Comparison of ENCODE assay signal across 7 mouse cellular contexts in genomic region chr4:41463051-41463738, GRCm38 (mm10). TPM values are rescaled to one million over a fixed set of nuclear protein-coding genes. Genes with fewer than 3 reads are reported as not detected.
DNase-seq lines count a peak whose midpoint lies in the region; ATAC-seq and TF ChIP-seq lines count a peak whose summit lies in the region.
"Not testable (repeated sequence)": the region's sequence is repeated elsewhere in the genome, so short reads cannot be mapped to it uniquely, and the experiment has no call there.

No protein-coding gene starts in this region.

- not testable (repeated sequence) for H3ac ChIP-seq in myocyte (ENCODE audit: control insufficient read depth, insufficient read length)

- ATAC-seq in forebrain, embryonic 14.5 days; hindbrain, embryonic 12.5 days (ENCODE audit: low FRiP score); kidney, embryonic 16.5 days (ENCODE audit: low FRiP score, low TSS enrichment); liver, embryonic 16.5 days (ENCODE audit: low read depth): not testable (repeated sequence)

- H3K36me3 ChIP-seq in forebrain, embryonic 14.5 days (ENCODE audit: control insufficient read depth, insufficient read depth, low read length); hindbrain, embryonic 12.5 days; kidney, embryonic 16.5 days (ENCODE audit: insufficient read depth, low read length); liver, embryonic 16.5 days (ENCODE audit: control insufficient read depth, insufficient read depth); myocyte (ENCODE audit: control insufficient read depth, insufficient read depth); testis, adult 2 months (ENCODE audit: control insufficient read depth, insufficient read depth, low read length): not testable (repeated sequence)

- peaks cover 32% of the 10 kb centered on the region for H3K79me2 ChIP-seq in myocyte (ENCODE audit: control insufficient read depth, insufficient read depth)

- H3K4me3 ChIP-seq in bone marrow macrophage, adult 2 months (ENCODE audit: insufficient read depth, low read length) = peak overlapping the region; percentile 86
- H3K4me3 ChIP-seq in forebrain, embryonic 14.5 days (ENCODE audit: low read depth, low read length) = peak overlapping the region; percentile 60
- peak overlapping the region; percentile 76; the same call in 1 of the 2 replicates for H3K4me3 ChIP-seq in hindbrain, embryonic 12.5 days
- peak overlapping the region; percentile 90; the same call in 1 of the 2 replicates for H3K4me3 ChIP-seq in kidney, embryonic 16.5 days (ENCODE audit: low read length)
- peak overlapping the region; percentile 79 for H3K4me3 ChIP-seq in liver, embryonic 16.5 days (ENCODE audit: low read depth, low read length)
- H3K4me3 ChIP-seq in myocyte = peak overlapping the region; percentile 74
- peak overlapping the region; percentile 42 for H3K4me3 ChIP-seq in testis, adult 2 months (ENCODE audit: control insufficient read depth, low read depth, low read length)

- H3K4me1 ChIP-seq in bone marrow macrophage, adult 2 months (ENCODE audit: control insufficient read depth, insufficient read depth, low read length) = peaks cover 11% of the 10 kb centered on the region
- not testable (repeated sequence) for H3K4me1 ChIP-seq in forebrain, embryonic 14.5 days (ENCODE audit: control insufficient read depth, insufficient read depth, low read length); testis, adult 2 months (ENCODE audit: control insufficient read depth, insufficient read depth, low read length)
- peaks cover 11% of the 10 kb centered on the region; the same call in 1 of the 2 replicates for H3K4me1 ChIP-seq in hindbrain, embryonic 12.5 days
- H3K4me1 ChIP-seq in kidney, embryonic 16.5 days (ENCODE audit: insufficient read depth, low read length) = peaks cover 19% of the 10 kb centered on the region
- H3K4me1 ChIP-seq in liver, embryonic 16.5 days (ENCODE audit: control insufficient read depth, low read depth, low read length) = peaks cover 16% of the 10 kb centered on the region

- not testable (repeated sequence) for H3K9me3 ChIP-seq in forebrain, embryonic 14.5 days (replicated peaks; ENCODE audit: control insufficient read depth, low read length); hindbrain, embryonic 12.5 days (replicated peaks); kidney, embryonic 16.5 days (ENCODE audit: low read length); liver, embryonic 16.5 days (replicated peaks; ENCODE audit: control insufficient read depth, low read length)

- 86% methylated on average over 3 of the region's 3 CpGs for WGBS in forebrain, embryonic 14.5 days
- 78% methylated on average over 3 of the region's 3 CpGs for WGBS in hindbrain, embryonic 12.5 days
- 81% methylated on average over 3 of the region's 3 CpGs for WGBS in kidney, embryonic 16.5 days
- WGBS in liver, embryonic 16.5 days (ENCODE audit: insufficient replicate concordance) = 6% methylated on average over 3 of the region's 3 CpGs

- peak overlapping the region; percentile 57 for H3K27ac ChIP-seq in bone marrow macrophage, adult 2 months (ENCODE audit: insufficient read depth, low read depth, low read length)
- not testable (repeated sequence) for H3K27ac ChIP-seq in forebrain, embryonic 14.5 days (ENCODE audit: low read depth, low read length); hindbrain, embryonic 12.5 days; kidney, embryonic 16.5 days (ENCODE audit: low read length); testis, adult 2 months (ENCODE audit: control insufficient read depth, insufficient read depth, low read depth, low read length)
- peak overlapping the region; percentile 83 for H3K27ac ChIP-seq in liver, embryonic 16.5 days (ENCODE audit: low read length)

- not testable (repeated sequence) for H3K9ac ChIP-seq in forebrain, embryonic 14.5 days (ENCODE audit: low read length); hindbrain, embryonic 12.5 days; kidney, embryonic 16.5 days (replicated peaks; ENCODE audit: low read length)
- H3K9ac ChIP-seq in liver, embryonic 16.5 days (ENCODE audit: low read depth, low read length) = peak overlapping the region; percentile 87

- not testable (repeated sequence) for TF ChIP-seq POLR2A in bone marrow macrophage, adult 2 months (IDR thresholded peaks at IDR 0.05; ENCODE audit: borderline replicate concordance, low read depth, low read length); myocyte (IDR thresholded peaks at IDR 0.05; ENCODE audit: insufficient read length, low read depth); testis, adult 2 months (IDR thresholded peaks at IDR 0.05; ENCODE audit: control insufficient read depth, low read depth, low read length)

- not testable (repeated sequence) for TF ChIP-seq CTCF in bone marrow macrophage, adult 2 months (IDR thresholded peaks at IDR 0.05; ENCODE audit: low read depth, low read length); testis, adult 2 months (IDR thresholded peaks at IDR 0.05; ENCODE audit: control insufficient read depth, insufficient read depth, insufficient replicate concordance, low read depth, low read length)

- DNase-seq in forebrain, embryonic 14.5 days (ENCODE audit: low spot score) = not testable (repeated sequence)

- peak overlapping the region; percentile 61 for H3K4me2 ChIP-seq in forebrain, embryonic 14.5 days (ENCODE audit: low read length)
- H3K4me2 ChIP-seq in hindbrain, embryonic 12.5 days (replicated peaks) = peak overlapping the region; percentile 70
- peak overlapping the region; percentile 73 for H3K4me2 ChIP-seq in kidney, embryonic 16.5 days (replicated peaks; ENCODE audit: low read depth, low read length)
- peak overlapping the region; percentile 90 for H3K4me2 ChIP-seq in liver, embryonic 16.5 days (ENCODE audit: low read depth, low read length)
- peak overlapping the region; percentile 88 for H3K4me2 ChIP-seq in myocyte (ENCODE audit: low read depth)

- H3K27me3 ChIP-seq in forebrain, embryonic 14.5 days (replicated peaks; ENCODE audit: control insufficient read depth, insufficient read depth, low read length); hindbrain, embryonic 12.5 days; kidney, embryonic 16.5 days (ENCODE audit: insufficient read depth, low read length); liver, embryonic 16.5 days (ENCODE audit: control insufficient read depth, insufficient read depth, low read depth, low read length); myocyte (ENCODE audit: control insufficient read depth, insufficient read depth, insufficient read length); testis, adult 2 months (ENCODE audit: control insufficient read depth, insufficient read depth, low read length): not testable (repeated sequence)

RNA-seq across cellular contexts. Expression of gene Kif24, which starts 1.5 kb away (rescaled TPM):
- polyA plus RNA-seq in bone marrow macrophage, adult 2 months (2012; ENCODE audit: insufficient read depth, insufficient read length, missing spikeins) = 3.6 and 4.0 TPM in 2 replicates
- polyA plus RNA-seq in forebrain, embryonic 14.5 days (2014; fragmentation: Nextera tagmentation; extraction: Ambion mirVana) = 3.0 and 4.1 TPM in 2 replicates
- 9.5 and 9.6 TPM in 2 replicates for polyA plus RNA-seq in hindbrain, embryonic 12.5 days (2016; fragmentation: Nextera tagmentation; extraction: Ambion mirVana)
- 5.8 and 6.5 TPM in 2 replicates for polyA plus RNA-seq in kidney, embryonic 16.5 days (2015; fragmentation: Nextera tagmentation; extraction: Ambion mirVana)
- 4.9 and 5.0 TPM in 2 replicates for polyA plus RNA-seq in liver, embryonic 16.5 days (2015; fragmentation: Nextera tagmentation; extraction: Ambion mirVana)
- 7.2 TPM for polyA plus RNA-seq in myocyte (2012; fragmentation: generic; extraction: Trizol)
- 11.3 and 11.9 TPM in 2 replicates for polyA plus RNA-seq in testis, adult 2 months (2012; rRNA removed)

RNA-seq across cellular contexts. Expression of gene Nudt2, which starts 1.8 kb away (rescaled TPM):
- 28.7 and 29.4 TPM in 2 replicates for polyA plus RNA-seq in bone marrow macrophage, adult 2 months (2012; ENCODE audit: insufficient read depth, insufficient read length, missing spikeins)
- polyA plus RNA-seq in forebrain, embryonic 14.5 days (2014; fragmentation: Nextera tagmentation; extraction: Ambion mirVana) = 80.2 and 82.0 TPM in 2 replicates
- polyA plus RNA-seq in hindbrain, embryonic 12.5 days (2016; fragmentation: Nextera tagmentation; extraction: Ambion mirVana) = 56.9 and 59.5 TPM in 2 replicates
- 54.4 and 56.0 TPM in 2 replicates for polyA plus RNA-seq in kidney, embryonic 16.5 days (2015; fragmentation: Nextera tagmentation; extraction: Ambion mirVana)
- 16.9 and 20.5 TPM in 2 replicates for polyA plus RNA-seq in liver, embryonic 16.5 days (2015; fragmentation: Nextera tagmentation; extraction: Ambion mirVana)
- 36.9 TPM for polyA plus RNA-seq in myocyte (2012; fragmentation: generic; extraction: Trizol)
- 12.6 and 14.3 TPM in 2 replicates for polyA plus RNA-seq in testis, adult 2 months (2012; rRNA removed)

RNA-seq across cellular contexts. Expression of gene AI464131, which starts 39.7 kb away (rescaled TPM):
- polyA plus RNA-seq in bone marrow macrophage, adult 2 months (2012; ENCODE audit: insufficient read depth, insufficient read length, missing spikeins) = 0.39 and 0.69 TPM in 2 replicates
- polyA plus RNA-seq in forebrain, embryonic 14.5 days (2014; fragmentation: Nextera tagmentation; extraction: Ambion mirVana) = 2.4 and 2.6 TPM in 2 replicates
- polyA plus RNA-seq in hindbrain, embryonic 12.5 days (2016; fragmentation: Nextera tagmentation; extraction: Ambion mirVana) = 10.1 and 11.9 TPM in 2 replicates
- 9.3 and 9.5 TPM in 2 replicates for polyA plus RNA-seq in kidney, embryonic 16.5 days (2015; fragmentation: Nextera tagmentation; extraction: Ambion mirVana)
- polyA plus RNA-seq in liver, embryonic 16.5 days (2015; fragmentation: Nextera tagmentation; extraction: Ambion mirVana) = 1.6 and 1.8 TPM in 2 replicates
- polyA plus RNA-seq in myocyte (2012; fragmentation: generic; extraction: Trizol) = 33.9 TPM
- 9.8 and 11.1 TPM in 2 replicates for polyA plus RNA-seq in testis, adult 2 months (2012; rRNA removed)

RNA-seq across cellular contexts. Expression of gene 1110017D15Rik, which starts 53.9 kb away (rescaled TPM):
- polyA plus RNA-seq in bone marrow macrophage, adult 2 months (2012; ENCODE audit: insufficient read depth, insufficient read length, missing spikeins) = 4.6 TPM in 1 of 2 replicates, not detected in the other
- 10.5 and 11.1 TPM in 2 replicates for polyA plus RNA-seq in forebrain, embryonic 14.5 days (2014; fragmentation: Nextera tagmentation; extraction: Ambion mirVana)
- 11.3 and 12.9 TPM in 2 replicates for polyA plus RNA-seq in hindbrain, embryonic 12.5 days (2016; fragmentation: Nextera tagmentation; extraction: Ambion mirVana)
- polyA plus RNA-seq in kidney, embryonic 16.5 days (2015; fragmentation: Nextera tagmentation; extraction: Ambion mirVana) = 0.37 and 0.57 TPM in 2 replicates
- polyA plus RNA-seq in liver, embryonic 16.5 days (2015; fragmentation: Nextera tagmentation; extraction: Ambion mirVana) = not detected in 2 replicates
- polyA plus RNA-seq in myocyte (2012; fragmentation: generic; extraction: Trizol) = 0.06 TPM
- 1,051 and 1,062 TPM in 2 replicates for polyA plus RNA-seq in testis, adult 2 months (2012; rRNA removed)
